Mouse (Mus musculus): ENCODE results near the gene Dcaf11. TPM values are rescaled to one million over a fixed set of nuclear protein-coding genes. Genes with fewer than 3 reads are reported as not detected.
A peak's percentile ranks its signal among the peaks of the same experiment; 100 is the strongest.

Dcaf11 gene
- polyA plus RNA-seq, 1 experiment, result 223 TPM

DNA sequence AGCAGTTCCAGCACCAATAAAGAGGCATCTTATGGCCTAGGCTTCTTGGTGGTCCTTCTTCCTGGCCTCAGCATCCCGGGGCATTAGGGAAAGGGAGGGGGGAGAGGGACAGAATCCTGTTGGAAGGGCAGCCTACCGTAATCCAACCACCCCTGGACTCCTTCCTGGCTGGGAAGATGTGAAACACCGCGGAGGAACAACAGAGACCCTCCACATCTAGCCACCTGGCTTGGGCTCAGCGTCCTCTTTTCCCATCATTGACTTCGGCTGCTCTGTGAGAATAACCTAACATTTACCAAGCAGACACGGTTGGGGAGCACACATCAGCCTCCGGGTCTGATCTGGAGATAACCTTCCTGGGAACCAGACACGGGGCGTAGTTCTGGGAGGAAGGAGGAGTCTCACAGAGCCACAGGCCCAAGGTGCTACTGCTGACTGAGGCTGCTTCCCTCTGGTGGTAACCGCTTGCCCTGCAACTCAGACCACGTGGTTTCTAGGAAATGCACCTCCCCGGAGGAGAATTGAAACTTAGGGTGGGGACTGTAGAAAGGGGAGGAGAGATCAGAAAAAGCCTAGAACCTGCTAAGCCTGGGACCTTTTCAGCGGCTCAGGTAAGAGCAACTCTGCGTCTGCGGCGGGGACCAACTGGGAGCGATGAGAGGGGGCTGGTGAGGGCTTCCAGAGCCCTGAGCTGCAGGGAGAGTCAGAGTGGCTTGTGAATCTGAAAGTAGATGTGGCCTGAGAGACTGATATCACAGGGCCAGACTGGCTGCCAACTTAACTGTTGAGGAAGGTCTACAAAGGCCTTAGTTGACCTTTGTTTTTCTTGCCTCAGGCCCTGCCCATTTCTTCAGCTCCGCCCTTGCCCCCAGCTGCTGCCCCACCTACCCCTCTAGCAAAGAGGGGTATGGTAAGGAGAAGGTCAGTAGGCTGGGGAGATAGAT is 44.1 kb downstream of the Dcaf11 start:
- peak; percentile 98 for DNase-seq
- WGBS, result 6% methylated on average over 19 of the region's 19 CpGs
- TF ChIP-seq POLR2A (IDR thresholded peaks at IDR 0.05; ENCODE audit: low read depth, low read length), result peak; percentile 40
- TF ChIP-seq CTCF (conservative IDR thresholded peaks at IDR 0.05; ENCODE audit: insufficient read depth, insufficient read length, low read depth, low read length), result peak; percentile 95
- H3K36me3 ChIP-seq (ENCODE audit: control insufficient read depth, insufficient read depth, low read length), result peaks cover 10% of the 10 kb centered on the region
- H3K27ac ChIP-seq (ENCODE audit: insufficient read depth, low read depth, low read length), result peak overlapping the region; percentile 97
- H3K4me1 ChIP-seq (ENCODE audit: control insufficient read depth, insufficient read depth, low read length), result peaks cover 6% of the 10 kb centered on the region; the same call in 1 of the 2 replicates
- H3K27me3 ChIP-seq (replicated peaks; ENCODE audit: control insufficient read depth, insufficient read depth, low read length), result no peaks in the 10 kb centered on the region
- H3K4me3 ChIP-seq (ENCODE audit: insufficient read depth, low read depth, low read length), result peak overlapping the region; percentile 68

GRCm38 (mm10) chr14:55604823-55605222 is 45.0 kb downstream of the Dcaf11 start:
- H3K27ac ChIP-seq (ENCODE audit: insufficient read depth, low read depth, low read length), result peak overlapping the region; percentile 69
- TF ChIP-seq POLR2A (IDR thresholded peaks at IDR 0.05; ENCODE audit: low read depth, low read length) (no peak), CTCF (conservative IDR thresholded peaks at IDR 0.05; ENCODE audit: insufficient read depth, insufficient read length, low read depth, low read length) (no peak)
- H3K27me3 ChIP-seq (replicated peaks; ENCODE audit: control insufficient read depth, insufficient read depth, low read length), result no peaks in the 10 kb centered on the region
- H3K36me3 ChIP-seq (ENCODE audit: control insufficient read depth, insufficient read depth, low read length), result peaks cover 10% of the 10 kb centered on the region
- peaks cover 6% of the 10 kb centered on the region; the same call in 1 of the 2 replicates for H3K4me1 ChIP-seq (ENCODE audit: control insufficient read depth, insufficient read depth, low read length)
- WGBS, result 75% methylated on average over 11 of the region's 11 CpGs
- DNase-seq, result no peak
- H3K4me3 ChIP-seq (ENCODE audit: insufficient read depth, low read depth, low read length), result peak overlapping the region; percentile 37

- Histone ChIP-seq H3K36me3 (ENCODE audit: control insufficient read depth, insufficient read depth, low read length) (peaks cover 10% of the 10 kb centered on the region), H3K27me3 (replicated peaks; ENCODE audit: control insufficient read depth, insufficient read depth, low read length) (no peaks in the 10 kb centered on the region), H3K4me1 (ENCODE audit: control insufficient read depth, insufficient read depth, low read length) (peaks cover 6% of the 10 kb centered on the region; the same call in 1 of the 2 replicates), H3K4me3 (ENCODE audit: insufficient read depth, low read depth, low read length) (no peak overlapping the region), H3K27ac (ENCODE audit: insufficient read depth, low read depth, low read length) (no peak overlapping the region)
- WGBS, result 91% methylated on average over 16 of the region's 16 CpGs
- TF ChIP-seq CTCF (conservative IDR thresholded peaks at IDR 0.05; ENCODE audit: insufficient read depth, insufficient read length, low read depth, low read length) (no peak), POLR2A (IDR thresholded peaks at IDR 0.05; ENCODE audit: low read depth, low read length) (no peak)
- no peak for DNase-seq
These were observed 46.1 kb downstream of the Dcaf11 start for GRCm38 (mm10) chr14:55605743-55606459.

DNA sequence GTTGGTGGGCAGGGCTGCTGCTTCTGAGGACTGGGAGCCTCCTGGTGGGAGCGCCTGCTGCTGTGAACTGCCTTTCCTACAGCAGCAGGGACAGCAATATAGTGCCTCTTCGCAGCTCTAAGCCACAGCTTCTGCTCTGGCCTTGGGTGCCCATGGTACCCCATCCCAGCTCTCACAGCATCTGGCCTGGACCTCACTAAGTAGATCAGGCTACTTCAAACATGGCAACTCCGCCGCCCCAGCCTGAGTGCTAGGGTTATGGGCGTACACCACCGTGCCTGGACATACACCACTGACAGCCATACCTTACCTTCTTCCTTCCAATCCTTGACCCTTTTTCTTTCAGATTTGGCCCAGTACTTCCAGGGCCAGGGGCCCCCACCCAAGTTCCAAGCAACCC is 48.5 kb downstream of the Dcaf11 start:
- Histone ChIP-seq H3K27me3 (replicated peaks; ENCODE audit: control insufficient read depth, insufficient read depth, low read length) (no peaks in the 10 kb centered on the region), H3K4me1 (ENCODE audit: control insufficient read depth, insufficient read depth, low read length) (peaks cover 14% of the 10 kb centered on the region; the same call in 1 of the 2 replicates), H3K27ac (ENCODE audit: insufficient read depth, low read depth, low read length) (no peak overlapping the region), H3K4me3 (ENCODE audit: insufficient read depth, low read depth, low read length) (no peak overlapping the region), H3K36me3 (ENCODE audit: control insufficient read depth, insufficient read depth, low read length) (peaks cover 9% of the 10 kb centered on the region)
- WGBS, result 96% methylated on average over 6 of the region's 6 CpGs
- no peak for DNase-seq
- TF ChIP-seq POLR2A (IDR thresholded peaks at IDR 0.05; ENCODE audit: low read depth, low read length), result no peak
- TF ChIP-seq CTCF (conservative IDR thresholded peaks at IDR 0.05; ENCODE audit: insufficient read depth, insufficient read length, low read depth, low read length), result no peak

GRCm38 (mm10) chr14:55613346-55613745 is 53.5 kb downstream of the Dcaf11 start:
- no peak overlapping the region for H3K4me3 ChIP-seq (ENCODE audit: insufficient read depth, low read depth, low read length)
- peaks cover 5% of the 10 kb centered on the region for H3K36me3 ChIP-seq (ENCODE audit: control insufficient read depth, insufficient read depth, low read length)
- TF ChIP-seq POLR2A (IDR thresholded peaks at IDR 0.05; ENCODE audit: low read depth, low read length) (no peak), CTCF (conservative IDR thresholded peaks at IDR 0.05; ENCODE audit: insufficient read depth, insufficient read length, low read depth, low read length) (no peak)
- WGBS, result 37% methylated on average over 6 of the region's 6 CpGs
- no peaks in the 10 kb centered on the region for H3K27me3 ChIP-seq (replicated peaks; ENCODE audit: control insufficient read depth, insufficient read depth, low read length)
- no peak overlapping the region for H3K27ac ChIP-seq (ENCODE audit: insufficient read depth, low read depth, low read length)
- peak; percentile 71 for DNase-seq
- peaks cover 11% of the 10 kb centered on the region; the same call in 1 of the 2 replicates for H3K4me1 ChIP-seq (ENCODE audit: control insufficient read depth, insufficient read depth, low read length)

DNA sequence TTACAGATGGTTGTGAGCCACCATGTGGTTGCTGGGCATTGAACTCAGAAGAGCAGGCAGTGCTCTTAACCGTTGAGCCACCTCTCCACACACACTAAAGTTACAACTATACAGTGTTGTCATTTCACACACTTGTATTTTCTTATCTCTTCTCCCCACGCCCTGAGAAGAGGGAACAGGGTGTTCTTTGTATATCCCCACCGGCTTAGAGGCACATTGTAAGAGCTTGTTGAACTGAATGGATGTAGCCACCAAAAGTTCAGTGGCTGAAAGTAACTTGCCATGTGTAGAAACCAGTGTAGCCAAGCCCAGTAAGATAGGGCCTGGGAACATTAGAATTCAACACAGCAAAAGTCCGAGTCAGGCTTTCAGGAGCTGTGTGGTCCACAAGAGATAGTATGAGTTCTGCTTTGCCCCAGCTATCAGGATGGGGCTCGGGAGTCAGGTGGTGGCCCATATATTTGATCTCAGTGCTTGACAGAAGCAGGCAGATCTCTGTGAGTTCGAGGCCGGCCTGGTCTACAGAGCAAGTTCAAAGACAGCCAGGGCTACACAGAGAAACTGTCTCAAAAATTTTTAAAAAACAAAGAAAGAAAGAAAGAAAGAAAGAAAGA is 54.9 kb downstream of the Dcaf11 start:
- no peak for DNase-seq
- 92% methylated on average over 7 of the region's 7 CpGs for WGBS

More for the DNA sequence above, 54.9 kb downstream of the Dcaf11 start:
- Histone ChIP-seq H3K27ac (ENCODE audit: insufficient read depth, low read depth, low read length) (no peak overlapping the region), H3K4me1 (ENCODE audit: control insufficient read depth, insufficient read depth, low read length) (peaks cover 11% of the 10 kb centered on the region; the same call in 1 of the 2 replicates), H3K36me3 (ENCODE audit: control insufficient read depth, insufficient read depth, low read length) (no peaks in the 10 kb centered on the region), H3K4me3 (ENCODE audit: insufficient read depth, low read depth, low read length) (no peak overlapping the region), H3K27me3 (replicated peaks; ENCODE audit: control insufficient read depth, insufficient read depth, low read length) (no peaks in the 10 kb centered on the region)
- TF ChIP-seq CTCF (conservative IDR thresholded peaks at IDR 0.05; ENCODE audit: insufficient read depth, insufficient read length, low read depth, low read length) (no peak), POLR2A (IDR thresholded peaks at IDR 0.05; ENCODE audit: low read depth, low read length) (no peak)

Measured in kidney, adult 2 months (tissue).